Comparison of ENCODE assay signal across 13 mouse cellular contexts in the genomic region with DNA sequence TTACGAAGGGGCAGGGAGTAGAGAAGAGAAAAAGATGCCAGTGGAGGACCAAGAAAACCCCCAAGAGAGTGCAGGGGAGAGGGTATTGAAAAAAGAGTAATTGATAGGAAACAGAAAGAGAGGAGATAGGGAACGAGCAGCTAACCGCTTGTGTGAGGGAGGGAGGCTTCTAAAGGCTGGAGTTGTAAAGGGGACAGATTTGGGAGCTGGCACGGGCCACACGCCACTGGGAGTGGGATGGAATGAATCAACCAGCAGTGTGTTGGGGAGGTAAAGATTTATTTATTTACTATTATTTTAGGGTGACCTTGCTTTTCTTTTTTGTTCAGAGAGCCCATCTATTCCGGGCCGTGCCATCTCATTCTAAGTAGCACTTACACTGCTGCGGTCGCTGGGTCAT. TPM values are rescaled to one million over a fixed set of nuclear protein-coding genes. Genes with fewer than 3 reads are reported as not detected.
A peak's percentile ranks its signal among the peaks of the same experiment; 100 is the strongest.
DNase-seq lines count a peak whose midpoint lies in the region; ATAC-seq and TF ChIP-seq lines count a peak whose summit lies in the region.
"Had no signal": no experiment of that assay in that cellular context is flagged by ENCODE, and none has a peak within 500 bp of the region (broad histone marks: within the 10 kb centered on the region; RNA-seq: fewer than 3 reads in every experiment).

No protein-coding gene starts in this region.

- no peaks in the 10 kb centered on the region for H3K9me3 ChIP-seq in hindbrain, embryonic 10.5 days
- no peaks in the 10 kb centered on the region for H3K9me3 ChIP-seq in midbrain, embryonic 10.5 days (replicated peaks)
- H3K9me3 ChIP-seq in neural tube, embryonic 13.5 days, result no peaks in the 10 kb centered on the region
- H3K9me3 ChIP-seq in liver, embryonic 11.5 days (ENCODE audit: control insufficient read depth, low read length), result no peaks in the 10 kb centered on the region
- H3K9me3 ChIP-seq: heart, embryonic 15.5 days; liver, embryonic 12.5 days; lung, embryonic 15.5 days had no signal

- peaks cover 97% of the 10 kb centered on the region for H3K27me3 ChIP-seq in hindbrain, embryonic 10.5 days (ENCODE audit: insufficient read depth, poor library complexity, severe bottlenecking)
- peaks cover 100% of the 10 kb centered on the region for H3K27me3 ChIP-seq in midbrain, embryonic 10.5 days (ENCODE audit: low read depth, poor library complexity, severe bottlenecking)
- peaks cover 76% of the 10 kb centered on the region for H3K27me3 ChIP-seq in neural tube, embryonic 13.5 days
- H3K27me3 ChIP-seq in liver, embryonic 11.5 days (replicated peaks; ENCODE audit: control insufficient read depth, insufficient read depth, low read length), result peaks cover 83% of the 10 kb centered on the region

- peaks cover 64% of the 10 kb centered on the region for H3K4me1 ChIP-seq in hindbrain, embryonic 10.5 days (replicated peaks)
- peaks cover 75% of the 10 kb centered on the region for H3K4me1 ChIP-seq in midbrain, embryonic 10.5 days
- peaks cover 65% of the 10 kb centered on the region for H3K4me1 ChIP-seq in neural tube, embryonic 13.5 days (replicated peaks)
- H3K4me1 ChIP-seq in liver, embryonic 11.5 days (replicated peaks; ENCODE audit: control insufficient read depth, insufficient read depth, low read length), result peaks cover 5% of the 10 kb centered on the region; the same call in 1 of the 2 replicates
- H3K4me1 ChIP-seq: liver, embryonic 12.5 days had no signal

- WGBS in hindbrain, embryonic 10.5 days, result 8% methylated on average over 9 of the region's 9 CpGs
- 7% methylated on average over 9 of the region's 9 CpGs for WGBS in midbrain, embryonic 10.5 days
- WGBS in neural tube, embryonic 13.5 days, result 12% methylated on average over 9 of the region's 9 CpGs
- 12% methylated on average over 9 of the region's 9 CpGs for WGBS in liver, embryonic 11.5 days

- no peak for DNase-seq in layer of hippocampus, adult 2 months (ENCODE audit: low spot score in 2 of 2)
- DNase-seq in layer of hippocampus, adult 9-11 months, result no peak
- DNase-seq in hindbrain, embryonic 10.5 days (ENCODE audit: low spot score), result no peak
- peak; percentile 39 for DNase-seq in midbrain, embryonic 10.5 days (ENCODE audit: low spot score)
- DNase-seq in right cerebral cortex, adult 2 months (ENCODE audit: low spot score in 2 of 2), result no peak
- DNase-seq in liver, embryonic 11.5 days (ENCODE audit: low spot score), result no peak
- DNase-seq in urinary bladder, adult 18-20 months (ENCODE audit: low spot score in 2 of 2), result no peak
- DNase-seq: right cerebral cortex, postnatal 4 days; thymus, adult 18-20 months had no signal

- H3K4me2 ChIP-seq in neural tube, embryonic 13.5 days, result peak overlapping the region; percentile 10; the same call in 1 of the 2 replicates
- H3K4me2 ChIP-seq in liver, embryonic 11.5 days, result no peak overlapping the region
- H3K4me2 ChIP-seq: heart, embryonic 15.5 days; liver, embryonic 12.5 days; lung, embryonic 15.5 days had no signal

- H3K36me3 ChIP-seq in hindbrain, embryonic 10.5 days, result no peaks in the 10 kb centered on the region
- H3K36me3 ChIP-seq in midbrain, embryonic 10.5 days, result no peaks in the 10 kb centered on the region
- H3K36me3 ChIP-seq in neural tube, embryonic 13.5 days, result no peaks in the 10 kb centered on the region
- H3K36me3 ChIP-seq in liver, embryonic 11.5 days (ENCODE audit: control insufficient read depth, insufficient read depth, low read length), result no peaks in the 10 kb centered on the region
- H3K36me3 ChIP-seq: heart, embryonic 15.5 days; liver, embryonic 12.5 days; lung, embryonic 15.5 days had no signal

- H3K27ac ChIP-seq in layer of hippocampus, adult 2 months, result peak overlapping the region; percentile 97
- H3K27ac ChIP-seq in hindbrain, embryonic 10.5 days, result peak overlapping the region; percentile 89
- H3K27ac ChIP-seq in midbrain, embryonic 10.5 days (replicated peaks), result peak overlapping the region; percentile 88
- peak overlapping the region; percentile 94 for H3K27ac ChIP-seq in neural tube, embryonic 13.5 days (replicated peaks)
- H3K27ac ChIP-seq in liver, embryonic 11.5 days (ENCODE audit: low read depth, low read length), result no peak overlapping the region
- H3K27ac ChIP-seq: heart, embryonic 15.5 days; liver, embryonic 12.5 days; lung, embryonic 15.5 days had no signal

- no peak overlapping the region for H3K4me3 ChIP-seq in layer of hippocampus, adult 2 months
- H3K4me3 ChIP-seq in hindbrain, embryonic 10.5 days, result no peak overlapping the region
- H3K4me3 ChIP-seq in midbrain, embryonic 10.5 days, result no peak overlapping the region
- H3K4me3 ChIP-seq in neural tube, embryonic 13.5 days, result no peak overlapping the region
- no peak overlapping the region for H3K4me3 ChIP-seq in liver, embryonic 11.5 days (ENCODE audit: low read depth, low read length)
- H3K4me3 ChIP-seq: heart, embryonic 15.5 days; liver, embryonic 12.5 days; lung, embryonic 15.5 days had no signal

- no peak for TF ChIP-seq CTCF in layer of hippocampus, adult 2 months (conservative IDR thresholded peaks at IDR 0.05)

- no peak for ATAC-seq in neural tube, embryonic 13.5 days (ENCODE audit: low read depth)
- no peak for ATAC-seq in liver, embryonic 11.5 days (replicated peaks; ENCODE audit: low FRiP score)
- ATAC-seq: liver, embryonic 12.5 days had no signal

- peak overlapping the region; percentile 62 for H3K9ac ChIP-seq in neural tube, embryonic 13.5 days
- H3K9ac ChIP-seq in liver, embryonic 11.5 days (ENCODE audit: low read depth, low read length), result no peak overlapping the region
- H3K9ac ChIP-seq: heart, embryonic 15.5 days; liver, embryonic 12.5 days; lung, embryonic 15.5 days had no signal

RNA-seq across cellular contexts. Expression of gene Calcoco1, which starts 22.9 kb away (rescaled TPM):
- 10 to 100 TPM; 95.4 to 96.9 TPM for total RNA-seq in layer of hippocampus, adult 2 months (2021)
- 32.1 and 38.5 TPM in 2 replicates for polyA plus RNA-seq in hindbrain, embryonic 10.5 days (2016; fragmentation: Nextera tagmentation; extraction: Ambion mirVana)
- polyA plus RNA-seq in midbrain, embryonic 10.5 days (2016; fragmentation: Nextera tagmentation; extraction: Ambion mirVana), result 26.0 and 31.1 TPM in 2 replicates
- polyA plus RNA-seq in neural tube, embryonic 13.5 days (2015; fragmentation: Nextera tagmentation; extraction: Ambion mirVana), result 35.7 and 41.9 TPM in 2 replicates
- 15.0 and 16.2 TPM in 2 replicates for polyA plus RNA-seq in liver, embryonic 11.5 days (2014; fragmentation: Nextera tagmentation; extraction: Ambion mirVana)
